Mouse (Mus musculus): ENCODE measurements at regions not wholly inside any gene's neighbourhood (a gene's known extent, or its start where the extent isn't known, plus 50 kb on each side); places are given as distances from the start of the nearest gene placed in this dataset.

GRCm38 (mm10) chr1:167979588-167979987, 290.6 kb downstream of the Lmx1a start:
- TF ChIP-seq CTCF (IDR thresholded peaks at IDR 0.05; ENCODE audit: low read depth, low read length) (no peak), TAL1 (conservative IDR thresholded peaks at IDR 0.05; ENCODE audit: low read depth, low read length) (no peak), POLR2AphosphoS5 (IDR thresholded peaks at IDR 0.05; ENCODE audit: insufficient replicate concordance, low read depth, low read length) (no peak)
